Mouse (Mus musculus): Measurements from ENCODE around the gene Asxl1.
A peak's percentile ranks its signal among the peaks of the same experiment; 100 is the strongest.

Asxl1 gene

GRCm38 (mm10) chr2:153345454-153346220, at the start of gene Asxl1:
Gene Asxl1 (plus strand): TSS chr2:153345829.
- peak; percentile 97 for DNase-seq (ENCODE audit: low spot score)

DNA sequence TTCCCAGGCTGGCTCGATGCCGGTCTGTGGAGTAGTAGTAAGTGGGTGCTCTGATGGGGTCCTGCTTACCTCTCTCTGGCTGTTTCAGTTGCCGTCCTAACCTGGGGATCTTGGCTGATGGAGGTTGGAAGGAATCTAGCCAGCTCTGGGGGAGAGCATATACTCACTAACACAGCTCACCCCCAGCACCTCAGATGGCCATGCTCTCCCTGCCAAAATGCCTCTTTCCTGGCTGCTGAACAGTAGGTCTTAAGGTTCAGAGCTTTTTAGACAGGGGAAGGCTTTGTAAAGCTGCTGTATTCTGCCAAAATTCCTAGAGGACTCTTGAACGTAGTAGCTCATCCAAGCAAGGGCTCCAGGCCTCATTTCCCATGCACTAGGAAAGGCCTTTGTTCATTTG, 47.9 kb upstream of the Asxl1 start:
- DNase-seq (ENCODE audit: low spot score): no peak

GRCm38 (mm10) chr2:153298460-153298859, 47.2 kb upstream of the Asxl1 start:
- no peak for DNase-seq (ENCODE audit: low spot score)

DNA sequence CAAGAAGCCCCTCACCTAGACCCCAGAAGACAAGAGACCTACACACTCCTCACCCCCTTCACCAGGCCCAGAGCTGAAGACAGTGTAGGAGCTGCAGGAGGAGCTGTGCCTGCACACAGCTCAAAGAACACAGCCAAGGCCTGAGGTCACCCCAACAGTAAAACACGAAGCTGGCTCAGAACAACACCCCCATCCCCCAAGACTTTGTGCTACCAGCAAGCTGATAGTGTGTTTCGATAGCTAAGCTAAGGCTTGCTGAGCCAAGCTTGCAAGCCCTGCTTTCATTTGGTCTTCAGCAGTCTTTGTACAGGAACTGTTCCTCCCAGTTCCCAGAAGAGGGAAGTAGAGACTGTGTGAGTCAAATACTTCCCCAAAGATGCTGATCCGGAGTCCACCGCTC, 46.8 kb upstream of the Asxl1 start:
- peak; percentile 26 for DNase-seq (ENCODE audit: low spot score)

- no peak for DNase-seq (ENCODE audit: low spot score)
Observed at GRCm38 (mm10) chr2:153301123-153301522, 44.5 kb upstream of the Asxl1 start.

- DNase-seq (ENCODE audit: low spot score): no peak
Observed at GRCm38 (mm10) chr2:153305240-153305639, 40.4 kb upstream of the Asxl1 start.

GRCm38 (mm10) chr2:153308586-153308985, 37.0 kb upstream of the Asxl1 start:
- no peak for DNase-seq (ENCODE audit: low spot score)

DNA sequence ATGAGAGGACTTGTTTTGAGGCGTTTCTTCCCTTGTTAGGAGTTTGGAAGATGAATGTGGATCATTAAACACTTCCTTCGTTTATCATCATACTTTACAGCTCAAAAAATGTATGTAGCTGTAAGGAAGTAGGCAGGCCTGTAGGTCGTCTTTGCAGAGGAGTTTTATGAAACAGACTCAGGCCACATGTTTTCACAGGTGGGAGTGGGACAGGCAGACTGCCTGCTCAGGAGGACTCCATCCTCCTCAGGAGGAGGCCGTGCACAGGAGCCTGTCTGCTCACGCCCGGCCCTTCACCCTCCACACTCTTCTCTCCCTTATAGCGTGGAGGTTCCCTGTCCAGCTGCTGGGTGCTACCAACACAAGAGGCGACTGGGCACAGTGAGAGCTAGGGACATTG, 36.5 kb upstream of the Asxl1 start:
- DNase-seq (ENCODE audit: low spot score): no peak

GRCm38 (mm10) chr2:153310228-153310627, 35.4 kb upstream of the Asxl1 start:
- no peak for DNase-seq (ENCODE audit: low spot score)

DNA sequence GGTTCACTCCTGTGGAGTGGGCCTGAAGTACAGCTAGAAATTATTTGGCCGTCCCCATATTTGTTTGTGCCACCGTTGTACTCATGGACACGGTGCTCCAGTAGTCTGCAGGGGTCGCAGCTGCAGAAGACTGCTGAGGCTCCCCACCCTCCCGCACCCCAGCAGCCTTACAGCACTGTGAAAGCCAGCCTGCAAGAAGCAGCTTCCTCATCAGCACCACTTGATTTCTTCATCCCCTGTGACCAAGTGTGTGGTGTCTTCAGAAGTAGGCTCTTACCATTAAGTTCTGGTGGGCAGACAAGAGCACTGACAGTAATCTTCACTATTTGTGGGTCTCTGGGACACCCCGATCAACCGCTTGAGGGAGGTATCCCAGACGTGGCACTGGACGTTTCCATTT, 32.7 kb upstream of the Asxl1 start:
- DNase-seq (ENCODE audit: low spot score): no peak

- no peak for DNase-seq (ENCODE audit: low spot score)
Observed at GRCm38 (mm10) chr2:153318408-153318807, 27.2 kb upstream of the Asxl1 start.

DNA sequence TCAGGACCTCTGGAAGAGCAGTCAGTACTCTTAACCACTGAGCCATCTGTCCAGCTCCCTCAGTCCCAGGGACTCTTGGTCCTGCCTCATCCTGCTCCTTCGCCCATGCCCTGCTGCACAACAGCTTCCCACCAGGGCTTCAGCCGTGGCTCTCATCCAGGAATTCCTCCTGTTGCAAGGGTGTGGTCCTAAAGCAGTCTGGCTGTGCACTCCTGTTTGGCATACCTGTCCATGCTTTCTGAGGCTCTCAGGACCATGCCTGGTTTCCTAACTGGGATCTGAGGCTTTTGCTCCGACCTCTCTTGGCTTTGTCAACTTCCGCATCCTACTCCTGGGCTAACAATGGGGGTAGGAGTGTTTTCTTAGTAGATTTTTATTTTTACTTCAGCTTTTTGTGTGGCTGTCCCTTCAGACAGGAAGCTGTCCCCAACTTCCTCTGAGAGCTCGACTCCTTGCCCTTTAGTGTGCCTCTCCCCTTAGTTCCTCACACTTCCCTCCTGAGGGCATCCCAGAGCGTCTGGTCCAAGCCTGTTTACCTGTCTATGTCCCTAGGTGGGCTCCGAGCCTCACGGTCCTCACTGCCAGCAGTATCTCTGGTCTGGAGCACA, 26.5 kb upstream of the Asxl1 start:
- DNase-seq (ENCODE audit: low spot score): no peak

GRCm38 (mm10) chr2:153325706-153326376, 19.8 kb upstream of the Asxl1 start:
- DNase-seq (ENCODE audit: low spot score): no peak

DNA sequence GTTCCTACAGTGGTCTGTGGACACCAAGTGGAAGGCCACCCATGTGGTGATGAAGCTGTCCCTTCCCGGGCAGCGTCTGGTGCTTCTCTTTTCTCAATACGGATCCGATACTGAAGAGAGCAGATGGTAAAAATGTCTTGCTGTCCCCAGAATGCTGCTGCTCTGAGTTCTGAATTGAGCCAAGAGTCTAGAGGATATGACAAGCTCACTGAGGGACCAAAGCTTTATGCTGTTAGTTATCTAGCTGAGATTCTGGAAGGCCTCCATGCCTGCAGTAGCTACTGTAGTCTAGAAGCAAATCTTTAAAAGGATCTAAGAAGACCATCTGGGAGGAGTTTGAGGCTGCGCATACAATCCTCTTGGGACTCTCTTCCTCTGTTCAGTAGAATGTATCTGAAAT, 13.4 kb upstream of the Asxl1 start:
- no peak for DNase-seq (ENCODE audit: low spot score)

- no peak for DNase-seq (ENCODE audit: low spot score)
Observed at GRCm38 (mm10) chr2:153332981-153333380, 12.6 kb upstream of the Asxl1 start.

DNA sequence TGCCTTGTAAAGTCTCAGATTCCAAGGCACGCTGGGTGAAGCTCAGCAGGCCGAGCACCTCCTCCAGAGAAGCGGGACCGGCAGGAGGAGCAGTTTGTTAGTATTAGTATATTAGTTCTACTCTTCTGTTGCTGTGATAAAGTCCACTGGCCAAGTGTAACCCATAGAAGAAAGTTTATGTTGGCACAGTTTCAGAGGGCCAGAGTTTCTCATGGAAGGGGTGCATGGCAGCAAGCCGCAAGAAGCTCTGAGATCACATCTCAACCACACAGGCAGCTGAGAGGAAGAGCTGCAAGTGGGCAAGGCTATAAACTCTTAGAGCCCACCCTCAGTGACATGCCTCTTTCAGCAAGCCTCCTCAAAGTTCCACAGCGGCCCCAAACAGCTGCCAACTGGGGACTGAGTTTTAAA, 11.8 kb upstream of the Asxl1 start:
- DNase-seq (ENCODE audit: low spot score): no peak

GRCm38 (mm10) chr2:153334281-153334680, 11.3 kb upstream of the Asxl1 start:
- DNase-seq (ENCODE audit: low spot score): no peak

GRCm38 (mm10) chr2:153336117-153336516, 9.5 kb upstream of the Asxl1 start:
- DNase-seq (ENCODE audit: low spot score): no peak

- DNase-seq (ENCODE audit: low spot score): no peak
Observed at GRCm38 (mm10) chr2:153338361-153339350, 7.0 kb upstream of the Asxl1 start.

DNA sequence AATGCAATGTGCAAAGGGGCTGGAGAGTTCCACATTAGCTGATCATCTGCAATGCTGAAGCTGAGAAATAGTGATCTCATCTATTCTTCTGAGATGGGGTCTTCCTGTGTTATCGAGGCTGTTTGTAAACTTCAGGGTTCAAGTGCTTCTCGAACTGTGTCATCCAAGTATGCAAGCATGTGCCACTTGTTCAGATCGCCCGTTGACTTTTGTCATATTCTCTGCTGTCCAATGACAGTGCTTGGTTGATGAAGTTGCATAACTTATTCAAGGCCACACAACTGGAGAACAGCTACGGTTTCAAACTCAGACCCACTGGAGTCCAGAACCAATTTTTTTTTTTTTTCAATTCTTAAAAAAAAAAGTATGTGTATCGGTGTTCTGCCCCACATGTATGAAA, 3.5 kb upstream of the Asxl1 start:
- no peak for DNase-seq (ENCODE audit: low spot score)

DNA sequence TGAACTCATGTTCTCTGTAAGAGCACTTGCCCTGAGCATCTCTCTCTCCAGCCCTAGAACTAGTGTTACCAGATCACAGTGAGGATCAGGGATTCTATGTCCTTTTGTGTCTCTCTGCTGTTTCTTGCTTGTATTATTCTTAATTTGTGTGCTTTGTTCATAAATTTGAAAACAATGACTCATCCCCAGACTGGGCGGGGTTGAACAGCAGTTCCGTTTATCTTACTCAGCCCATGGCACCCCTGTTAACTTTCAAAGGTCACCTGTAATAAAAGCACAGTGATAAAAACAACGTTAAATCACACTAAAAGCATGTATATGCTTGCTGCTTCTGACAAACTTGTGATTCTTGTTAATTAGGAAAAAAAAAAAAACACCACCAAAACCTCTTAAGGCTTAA, 3.0 kb upstream of the Asxl1 start:
- DNase-seq (ENCODE audit: low spot score): no peak

DNA sequence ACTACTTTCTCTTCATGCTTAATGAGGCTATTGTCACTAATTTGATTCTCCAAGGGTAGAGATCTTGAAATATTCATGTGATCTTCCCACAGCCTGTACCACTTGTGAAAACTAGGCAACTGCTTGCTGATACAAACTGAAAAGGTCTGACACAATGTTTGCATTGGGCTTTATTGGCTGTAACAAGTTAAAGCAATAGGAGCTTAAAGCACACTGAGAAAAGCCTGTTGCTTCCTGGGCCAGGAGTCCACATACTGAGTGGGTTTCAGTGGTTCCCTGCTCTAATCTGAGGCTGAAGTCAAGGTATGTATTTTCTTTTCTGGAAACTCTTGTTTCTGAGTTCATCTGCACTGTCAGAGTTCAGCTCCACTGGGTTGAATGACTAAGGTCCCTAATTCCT, 2.4 kb upstream of the Asxl1 start:
- DNase-seq (ENCODE audit: low spot score): no peak

Measured in layer of hippocampus, adult 11-12 months (tissue).